Mouse (Mus musculus) forebrain, embryonic 14.5 days (tissue): ENCODE measurements around the gene Gm6993. TPM values are rescaled to one million over a fixed set of nuclear protein-coding genes. Genes with fewer than 3 reads are reported as not detected.

Experiments
- ATAC-seq: fragments of 200-750 bp; cut with Nextera tagmentation; 2 replicates; pipeline ENCODE4 v1.8.0; 2017; ENCODE audit warnings: mild to moderate bottlenecking, moderate library complexity
- DNase-seq: peaks from one replicate; pipeline ENCODE4 v3.0.0-alpha.2; 2015; ENCODE audit warnings: low spot score
- H3K27ac ChIP-seq: fragments of 300-500 bp; sonication (generic); 2 replicates; pipeline ENCODE4 v1.5.1; 2014; ENCODE audit warnings: low read depth, mild to moderate bottlenecking, control low read depth, low read length, moderate library complexity
- H3K27me3 ChIP-seq: fragments of 300-500 bp; sonication (generic); replicated peaks from 2 replicates; pipeline ENCODE4 v1.6.1; 2014; ENCODE audit warnings: low read length, control low read depth, mixed read lengths; ENCODE audit not compliant: control insufficient read depth, insufficient read depth
- H3K36me3 ChIP-seq: fragments of 300-500 bp; sonication (generic); 2 replicates; pipeline ENCODE4 v1.6.1; 2014; ENCODE audit warnings: low read length, control low read depth; ENCODE audit not compliant: control insufficient read depth, insufficient read depth
- H3K4me1 ChIP-seq: fragments of 300-500 bp; sonication (generic); 2 replicates; pipeline ENCODE4 v1.6.1; 2014; ENCODE audit warnings: antibody characterized with exemption, low read length, control low read depth; ENCODE audit not compliant: control insufficient read depth, insufficient read depth
- H3K4me2 ChIP-seq: fragments of 300-500 bp; sonication (generic); 2 replicates; pipeline ENCODE4 v1.6.1; 2014; ENCODE audit warnings: mild to moderate bottlenecking, control low read depth, low read length
- H3K4me3 ChIP-seq: fragments of 300-500 bp; sonication (generic); 2 replicates; pipeline ENCODE4 v1.5.1; 2014; ENCODE audit warnings: low read depth, low read length, control low read depth
- H3K9ac ChIP-seq: fragments of 300-500 bp; sonication (generic); 2 replicates; pipeline ENCODE4 v1.6.1; 2014; ENCODE audit warnings: mild to moderate bottlenecking, low read length, control low read depth, moderate library complexity
- H3K9me3 ChIP-seq: fragments of 300-500 bp; sonication (generic); replicated peaks from 2 replicates; pipeline ENCODE4 v1.6.1; 2016; ENCODE audit warnings: low read length, control low read depth, mixed read lengths; ENCODE audit not compliant: control insufficient read depth
- WGBS: fragments of 180-500 bp; shearing (Covaris S2); extraction: QIAGEN DNeasy Blood & Tissue Kit; methylation state at CpG from one replicate; pipeline ENCODE4 v1.1.7; 2014; 5-methylcytosine and 5-hydroxymethylcytosine counted together
- polyA plus RNA-seq: library from polyadenylated mRNA; unstranded; fragments of >200 nt; fragmentation: Nextera tagmentation; extraction: Ambion mirVana; gene quantifications from 2 replicates; pipeline ENCODE4 v1.2.1, GENCODE M21; 2014

Gm6993 gene
- polyA plus RNA-seq, 1 experiment from 2014 or later, result not detected

- ATAC-seq (no peak), DNase-seq (no peak)
- Histone ChIP-seq H3K9ac (no peak overlapping the region), H3K27me3 (no peaks in the 10 kb centered on the region), H3K27ac (no peak overlapping the region), H3K4me3 (no peak overlapping the region), H3K4me1 (no peaks in the 10 kb centered on the region), H3K36me3 (no peaks in the 10 kb centered on the region), H3K4me2 (no peak overlapping the region), H3K9me3 (no peaks in the 10 kb centered on the region)
- WGBS, result 63% methylated on average over 3 of the region's 3 CpGs
Observed at GRCm38 (mm10) chr12:31246153-31246552, 5.6 kb downstream of the Gm6993 start.

- Histone ChIP-seq H3K27me3 (no peaks in the 10 kb centered on the region), H3K9me3 (no peaks in the 10 kb centered on the region), H3K4me2 (no peak overlapping the region), H3K9ac (no peak overlapping the region), H3K4me3 (no peak overlapping the region), H3K4me1 (no peaks in the 10 kb centered on the region), H3K27ac (no peak overlapping the region), H3K36me3 (no peaks in the 10 kb centered on the region)
- ATAC-seq (no peak), DNase-seq (no peak)
- WGBS, result 21% methylated on average over 3 of the region's 3 CpGs
Observed at GRCm38 (mm10) chr12:31246615-31247014, 6.0 kb downstream of the Gm6993 start.

GRCm38 (mm10) chr12:31248165-31248564 lies 7.6 kb downstream of the Gm6993 start:
- no peak overlapping the region for H3K4me3 ChIP-seq
- no peaks in the 10 kb centered on the region for H3K4me1 ChIP-seq
- DNase-seq (no peak), ATAC-seq (no peak)
- no peaks in the 10 kb centered on the region for H3K36me3 ChIP-seq
- no peak overlapping the region for H3K27ac ChIP-seq
- H3K27me3 ChIP-seq, result no peaks in the 10 kb centered on the region
- H3K9ac ChIP-seq, result no peak overlapping the region
- no peaks in the 10 kb centered on the region for H3K9me3 ChIP-seq
- 65% methylated on average over 3 of the region's 3 CpGs for WGBS
- H3K4me2 ChIP-seq, result no peak overlapping the region

DNA sequence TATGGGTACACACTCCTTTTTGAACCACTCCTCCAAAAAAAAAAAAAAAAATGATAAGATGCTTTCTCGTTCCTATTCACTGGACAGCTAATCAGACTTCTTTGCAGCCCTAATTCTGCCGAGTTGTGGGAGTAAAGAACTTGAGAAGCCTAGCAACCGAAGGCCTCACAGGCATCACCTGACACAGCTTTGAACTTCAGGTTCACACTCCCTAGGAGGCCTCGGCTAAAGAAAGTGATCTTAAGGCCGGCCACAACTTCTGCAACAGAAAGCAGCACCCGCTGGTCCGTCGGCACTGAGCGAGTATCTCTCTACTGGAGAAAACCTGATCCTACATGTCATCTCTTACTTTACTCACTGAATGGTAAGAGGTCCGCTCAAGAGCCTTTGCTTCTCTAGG lies 8.1 kb downstream of the Gm6993 start:
- no peaks in the 10 kb centered on the region for H3K36me3 ChIP-seq
- H3K27me3 ChIP-seq, result no peaks in the 10 kb centered on the region
- H3K4me2 ChIP-seq, result no peak overlapping the region
- ATAC-seq (no peak), DNase-seq (no peak)
- no peak overlapping the region for H3K27ac ChIP-seq
- no peaks in the 10 kb centered on the region for H3K9me3 ChIP-seq
- H3K9ac ChIP-seq, result no peak overlapping the region
- no peaks in the 10 kb centered on the region for H3K4me1 ChIP-seq
- 55% methylated on average over 10 of the region's 10 CpGs for WGBS
- H3K4me3 ChIP-seq, result no peak overlapping the region

- DNase-seq (no peak), ATAC-seq (no peak)
- Histone ChIP-seq H3K9me3 (no peaks in the 10 kb centered on the region), H3K27me3 (no peaks in the 10 kb centered on the region), H3K9ac (no peak overlapping the region), H3K4me1 (no peaks in the 10 kb centered on the region), H3K4me2 (no peak overlapping the region), H3K27ac (no peak overlapping the region), H3K4me3 (no peak overlapping the region), H3K36me3 (no peaks in the 10 kb centered on the region)
- WGBS, result 89% methylated on average over 4 of the region's 4 CpGs
Observed at GRCm38 (mm10) chr12:31252259-31252658, 11.7 kb downstream of the Gm6993 start.

GRCm38 (mm10) chr12:31254978-31255377 lies 14.4 kb downstream of the Gm6993 start:
- H3K27me3 ChIP-seq, result no peaks in the 10 kb centered on the region
- ATAC-seq, result no peak
- H3K4me3 ChIP-seq, result no peak overlapping the region
- 89% methylated on average over 8 of the region's 8 CpGs for WGBS
- H3K9me3 ChIP-seq, result no peaks in the 10 kb centered on the region
- no peak overlapping the region for H3K4me2 ChIP-seq
- H3K36me3 ChIP-seq, result no peaks in the 10 kb centered on the region
- DNase-seq, result no peak
- no peaks in the 10 kb centered on the region for H3K4me1 ChIP-seq
- H3K9ac ChIP-seq, result no peak overlapping the region
- no peak overlapping the region for H3K27ac ChIP-seq

DNA sequence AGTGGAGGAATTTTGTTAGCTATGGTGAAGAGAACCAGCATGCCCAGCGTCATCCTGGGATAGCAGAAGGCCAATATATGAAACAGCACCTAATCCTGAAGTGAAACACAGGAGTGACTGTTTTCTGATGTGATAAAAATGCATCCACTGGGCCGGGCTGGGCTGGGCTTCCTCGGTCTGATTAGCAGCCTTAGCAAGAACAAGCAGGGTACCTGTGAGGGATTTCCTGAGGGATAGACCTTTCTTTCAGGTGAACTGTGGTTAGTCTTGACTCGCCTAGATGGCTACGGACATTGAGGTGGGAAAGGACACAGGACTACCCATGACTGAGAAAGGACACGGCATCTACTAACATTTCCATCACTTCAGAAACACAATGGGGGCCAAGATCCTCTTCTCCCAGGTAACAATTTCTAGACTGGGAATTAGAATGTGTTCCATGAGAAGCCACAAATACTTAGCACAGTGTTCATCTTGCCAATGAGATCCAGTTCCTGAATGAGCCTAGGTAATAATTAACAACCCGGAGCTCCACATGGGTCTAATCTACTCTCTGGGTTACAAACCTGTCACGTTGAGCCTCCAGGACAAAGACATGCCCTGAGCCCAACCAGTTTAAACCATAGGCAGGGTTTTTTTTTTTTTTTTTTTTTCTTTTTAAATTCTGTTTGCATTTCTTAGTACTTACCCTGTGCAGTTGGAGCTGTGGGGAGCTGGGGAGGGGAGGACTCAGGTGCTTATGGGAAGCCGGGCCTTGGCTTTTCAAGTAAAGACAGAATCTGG lies 15.7 kb downstream of the Gm6993 start:
- Histone ChIP-seq H3K9ac (no peak overlapping the region), H3K4me1 (no peaks in the 10 kb centered on the region), H3K9me3 (no peaks in the 10 kb centered on the region), H3K27me3 (no peaks in the 10 kb centered on the region), H3K4me3 (no peak overlapping the region), H3K27ac (no peak overlapping the region), H3K36me3 (no peaks in the 10 kb centered on the region), H3K4me2 (no peak overlapping the region)
- no peak for DNase-seq
- ATAC-seq, result no peak
- whole genome bisulfite sequencing, result 72% methylated on average over 9 of the region's 9 CpGs

- 95% methylated on average over 3 of the region's 3 CpGs for WGBS
- no peak overlapping the region for H3K27ac ChIP-seq
- H3K4me3 ChIP-seq, result no peak overlapping the region
- H3K36me3 ChIP-seq, result no peaks in the 10 kb centered on the region
- H3K27me3 ChIP-seq, result peaks cover 32% of the 10 kb centered on the region
- no peak overlapping the region for H3K9ac ChIP-seq
- ATAC-seq (no peak), DNase-seq (no peak)
- H3K4me2 ChIP-seq, result no peak overlapping the region
- peaks cover 3% of the 10 kb centered on the region; the same call in 1 of the 2 replicates for H3K4me1 ChIP-seq
- no peaks in the 10 kb centered on the region for H3K9me3 ChIP-seq
Observed at GRCm38 (mm10) chr12:31261882-31262281, 21.3 kb downstream of the Gm6993 start.

GRCm38 (mm10) chr12:31263921-31264320 lies 23.4 kb downstream of the Gm6993 start:
- Histone ChIP-seq H3K9ac (no peak overlapping the region), H3K4me2 (no peak overlapping the region), H3K27me3 (peaks cover 38% of the 10 kb centered on the region), H3K4me1 (peaks cover 3% of the 10 kb centered on the region; the same call in 1 of the 2 replicates), H3K4me3 (no peak overlapping the region), H3K36me3 (no peaks in the 10 kb centered on the region), H3K9me3 (no peaks in the 10 kb centered on the region), H3K27ac (no peak overlapping the region)
- no peak for DNase-seq
- ATAC-seq, result no peak
- 25% methylated on average over 7 of the region's 7 CpGs for WGBS
